Mouse (Mus musculus) heart, adult 2 months (tissue): ENCODE results near the gene Olfr458. TPM values are rescaled to one million over a fixed set of nuclear protein-coding genes. Genes with fewer than 3 reads are reported as not detected.

Source experiments
- DNase-seq, 2 experiments: peaks; one replicate each; pipeline ENCODE4 v3.0.0; 2021
- H3K27ac ChIP-seq: fragments of 200-600 bp; 2 replicates; pipeline ENCODE4 v1.8.1; 2022
- H3K27me3 ChIP-seq: fragments of 200-500 bp; 2 replicates; pipeline ENCODE4 v1.6.1; 2012; ENCODE audit warnings: mild to moderate bottlenecking, low read length, inconsistent platforms, mixed read lengths; ENCODE audit not compliant: control insufficient read depth, insufficient read depth
- H3K36me3 ChIP-seq: fragments of 200-500 bp; 2 replicates; pipeline ENCODE4 v1.6.1; 2012; ENCODE audit warnings: low read length, inconsistent platforms; ENCODE audit not compliant: control insufficient read depth, insufficient read depth
- H3K4me1 ChIP-seq: fragments of 200-500 bp; 2 replicates; pipeline ENCODE4 v1.6.1; 2011; ENCODE audit warnings: low read length; ENCODE audit not compliant: control insufficient read depth, insufficient read depth
- H3K4me3 ChIP-seq: fragments of 200-600 bp; 2 replicates; pipeline ENCODE4 v1.8.1; 2022
- H3K79me2 ChIP-seq: fragments of 200-500 bp; replicated peaks from 2 replicates; pipeline ENCODE4 v1.6.1; 2012; ENCODE audit warnings: mild to moderate bottlenecking, inconsistent platforms, low read length, moderate library complexity, mixed read lengths; ENCODE audit not compliant: control insufficient read depth, insufficient read depth
- H3K9ac ChIP-seq: fragments of 200-500 bp; 2 replicates; pipeline ENCODE4 v1.6.1; 2012; ENCODE audit warnings: low read depth, mild to moderate bottlenecking, control low read depth, inconsistent platforms, low read length, mixed read lengths
- CTCF ChIP-seq: fragments of 200-600 bp; IDR thresholded peaks from 2 replicates; pipeline ENCODE4 v1.8.1; 2022; ENCODE audit warnings: antibody characterized with exemption, mild to moderate bottlenecking, moderate library complexity
- EP300 ChIP-seq: fragments of 200-500 bp; IDR thresholded peaks from 2 replicates; pipeline ENCODE4 v1.6.1; 2011; ENCODE audit warnings: low read depth, low read length, control low read depth; ENCODE audit not compliant: insufficient read depth
- POLR2A ChIP-seq: fragments of 200-500 bp; IDR thresholded peaks from 2 replicates; pipeline ENCODE4 v1.6.1; 2011; ENCODE audit warnings: mild to moderate bottlenecking, low read depth, low read length, control low read depth; ENCODE audit not compliant: insufficient read depth
- WGBS: fragments of 180-500 bp; shearing (Covaris S2); methylation state at CpG from one replicate; pipeline ENCODE4 v1.1.7; 2018; 5-methylcytosine and 5-hydroxymethylcytosine counted together
- intact Hi-C: fragments of 180-260 bp; cut with DNase I; formaldehyde crosslinking; loops from one replicate; pipeline ENCODE4 v1.15.1; 2025
- long read RNA-seq: library from polyadenylated mRNA; stranded (forward); transcript quantifications from one replicate; pipeline ENCODE4 v2.0.0, GENCODE M21; 2021
- polyA plus RNA-seq: library from polyadenylated mRNA; depleted of rRNA; stranded (reverse); fragments of >200 nt; gene quantifications from 2 replicates; pipeline ENCODE4 v1.2.3, GENCODE M21; 2012; rRNA removed
- total RNA-seq, 2 experiments: library from RNA; stranded (reverse); gene quantifications; 2 replicates each; pipeline ENCODE4 v1.2.3; 2021

Gene Olfr458
- total RNA-seq: not detected
- polyA plus RNA-seq: not detected in 2 replicates
- long read RNA-seq: 0 reads

- Histone ChIP-seq H3K36me3 (no peaks in the 10 kb centered on the region), H3K79me2 (no peaks in the 10 kb centered on the region), H3K27me3 (no peaks in the 10 kb centered on the region), H3K4me3 (no peak within 1 kb of the TSS), H3K27ac (no peak within 1 kb of the TSS), H3K9ac (no peak within 1 kb of the TSS), H3K4me1 (no peaks in the 10 kb centered on the region)
- TF ChIP-seq EP300: no peak
- TF ChIP-seq POLR2A: no peak
- no peak for TF ChIP-seq CTCF
- no peak for DNase-seq
- intact Hi-C loops: no loop called here
- 46% methylated on average over 1 of the region's 1 CpGs for WGBS
Measured at GRCm38 (mm10) chr6:42465096-42465495, at the start of gene Olfr458. Gene Olfr458 (minus strand): TSS chr6:42465196.

DNA sequence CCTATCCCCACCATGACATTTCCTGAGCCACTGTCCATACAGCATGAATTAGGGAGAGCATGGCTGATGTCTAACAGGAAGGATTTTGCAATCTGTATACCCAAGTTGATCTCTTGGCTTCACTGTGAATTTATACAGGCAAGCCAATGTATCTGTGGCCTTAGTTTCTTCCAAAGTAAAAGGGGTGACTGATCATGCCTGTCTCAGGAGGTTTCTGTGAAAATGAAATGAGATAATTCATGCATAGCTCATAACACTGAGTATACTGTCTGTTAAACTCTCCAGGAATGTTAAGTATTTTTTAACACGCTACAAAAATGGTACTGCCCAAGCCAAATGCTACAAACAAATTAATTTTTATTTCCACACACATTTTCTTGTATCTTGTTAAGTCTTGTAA is 48.5 kb upstream of the Olfr458 start:
- no peak overlapping the region for H3K27ac ChIP-seq
- 54% methylated on average over 1 of the region's 1 CpGs for WGBS
- no peaks in the 10 kb centered on the region for H3K27me3 ChIP-seq
- no peaks in the 10 kb centered on the region for H3K4me1 ChIP-seq
- H3K79me2 ChIP-seq: no peaks in the 10 kb centered on the region
- no peak for DNase-seq
- H3K9ac ChIP-seq: no peak overlapping the region
- intact Hi-C loops: no loop called here
- TF ChIP-seq EP300 (no peak), CTCF (no peak), POLR2A (no peak)
- H3K4me3 ChIP-seq: no peak overlapping the region
- no peaks in the 10 kb centered on the region for H3K36me3 ChIP-seq

GRCm38 (mm10) chr6:42509311-42509710 is 44.3 kb upstream of the Olfr458 start:
- no peak for TF ChIP-seq CTCF
- TF ChIP-seq EP300: no peak
- no peak for TF ChIP-seq POLR2A
- DNase-seq: no peak
- Histone ChIP-seq H3K4me1 (no peaks in the 10 kb centered on the region), H3K27me3 (no peaks in the 10 kb centered on the region), H3K27ac (no peak overlapping the region), H3K9ac (no peak overlapping the region), H3K4me3 (no peak overlapping the region), H3K79me2 (no peaks in the 10 kb centered on the region), H3K36me3 (no peaks in the 10 kb centered on the region)
- intact Hi-C loops: no loop called here

GRCm38 (mm10) chr6:42503478-42503877 is 38.5 kb upstream of the Olfr458 start:
- peaks cover 2% of the 10 kb centered on the region; the same call in 1 of the 2 replicates for H3K4me1 ChIP-seq
- no peak overlapping the region for H3K9ac ChIP-seq
- H3K4me3 ChIP-seq: no peak overlapping the region
- no peaks in the 10 kb centered on the region for H3K36me3 ChIP-seq
- intact Hi-C loops: no loop called here
- no peaks in the 10 kb centered on the region for H3K79me2 ChIP-seq
- no peaks in the 10 kb centered on the region for H3K27me3 ChIP-seq
- 31% methylated on average over 2 of the region's 2 CpGs for WGBS
- no peak for TF ChIP-seq POLR2A
- TF ChIP-seq CTCF: no peak
- no peak for TF ChIP-seq EP300
- no peak for DNase-seq
- no peak overlapping the region for H3K27ac ChIP-seq

GRCm38 (mm10) chr6:42489731-42490130 is 24.7 kb upstream of the Olfr458 start:
- WGBS: 57% methylated on average over 1 of the region's 1 CpGs
- Histone ChIP-seq H3K9ac (no peak overlapping the region), H3K79me2 (no peaks in the 10 kb centered on the region), H3K4me3 (no peak overlapping the region), H3K36me3 (no peaks in the 10 kb centered on the region), H3K27ac (no peak overlapping the region), H3K4me1 (no peaks in the 10 kb centered on the region), H3K27me3 (no peaks in the 10 kb centered on the region)
- TF ChIP-seq POLR2A (no peak), EP300 (no peak)
- DNase-seq: no peak
- intact Hi-C loops: no loop called here

DNA sequence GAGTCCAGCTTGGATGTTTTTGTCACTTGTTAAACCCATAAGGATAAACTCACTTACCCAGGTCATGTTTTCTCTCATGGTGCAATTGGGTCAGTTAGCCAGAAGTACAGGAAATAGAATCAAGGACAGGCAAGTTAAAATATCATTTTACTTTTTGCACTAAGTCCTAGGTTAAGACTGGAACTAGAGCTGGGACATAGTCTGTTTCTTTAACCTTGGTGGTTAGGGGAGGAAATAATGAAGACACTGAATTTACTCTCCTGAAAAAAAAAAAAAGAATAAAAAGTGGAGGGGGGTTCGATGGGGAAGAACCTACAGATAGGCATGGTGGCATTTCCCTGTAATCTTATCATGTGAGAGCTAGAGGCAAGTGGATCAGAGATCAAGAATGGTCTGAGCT is 22.1 kb upstream of the Olfr458 start, which contains the start of gene Olfr456:
TSS of gene Olfr456 (minus strand) at position 101 of the 400 bp plus-strand sequence.
- intact Hi-C loops: no loop called here
- H3K27me3 ChIP-seq: no peaks in the 10 kb centered on the region
- no peaks in the 10 kb centered on the region for H3K36me3 ChIP-seq
- WGBS: 53% methylated on average over 1 of the region's 1 CpGs
- no peak for TF ChIP-seq EP300
- no peak for TF ChIP-seq CTCF
- no peak for TF ChIP-seq POLR2A
- no peak for DNase-seq
- H3K4me3 ChIP-seq: no peak within 1 kb of the TSS
- H3K9ac ChIP-seq: no peak within 1 kb of the TSS
- H3K4me1 ChIP-seq: no peaks in the 10 kb centered on the region
- H3K27ac ChIP-seq: no peak within 1 kb of the TSS
- H3K79me2 ChIP-seq: no peaks in the 10 kb centered on the region

DNA sequence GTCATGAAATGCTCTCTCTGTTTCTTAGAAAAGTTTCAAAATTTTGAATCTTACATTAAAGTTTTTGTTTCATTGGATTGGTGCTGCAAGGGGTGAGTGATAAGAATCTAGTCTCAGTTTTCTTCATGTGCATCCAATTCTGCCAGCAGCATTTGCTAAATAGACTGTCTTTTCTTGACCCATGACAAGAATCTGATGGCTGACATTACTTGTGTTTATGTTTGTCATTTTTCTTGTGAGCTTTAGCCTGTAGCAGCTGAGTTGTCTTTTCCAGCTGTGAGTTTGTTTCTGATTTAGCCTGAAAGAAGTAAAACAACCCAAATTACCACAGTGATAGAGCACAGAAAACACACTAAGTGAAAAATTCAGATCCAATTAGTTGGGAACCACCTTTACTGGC is 19.6 kb upstream of the Olfr458 start:
- Histone ChIP-seq H3K27ac (no peak overlapping the region), H3K36me3 (no peaks in the 10 kb centered on the region), H3K4me3 (no peak overlapping the region), H3K4me1 (no peaks in the 10 kb centered on the region), H3K27me3 (no peaks in the 10 kb centered on the region), H3K9ac (no peak overlapping the region), H3K79me2 (no peaks in the 10 kb centered on the region)
- intact Hi-C loops: no loop called here
- TF ChIP-seq CTCF: no peak
- TF ChIP-seq EP300: no peak
- no peak for TF ChIP-seq POLR2A
- no peak for DNase-seq
